Comparison of ENCODE assay signal across 13 mouse cellular contexts in genomic region chr8:79872416-79873077, GRCm38 (mm10).
"Had no signal": no experiment of that assay in that cellular context is flagged by ENCODE, and none has a peak within 500 bp of the region (broad histone marks: within the 10 kb centered on the region; RNA-seq: fewer than 3 reads in every experiment).

No protein-coding gene starts in this region.

- H3K4me3 ChIP-seq: liver, embryonic 15.5 days; midbrain, embryonic 12.5 days; neural tube, embryonic 13.5 days had no signal

- H3K9me3 ChIP-seq: liver, embryonic 15.5 days; midbrain, embryonic 12.5 days; neural tube, embryonic 13.5 days had no signal

- H3K4me1 ChIP-seq: liver, embryonic 15.5 days; midbrain, embryonic 12.5 days; neural tube, embryonic 13.5 days had no signal

- H3K27ac ChIP-seq: liver, embryonic 15.5 days; midbrain, embryonic 12.5 days; neural tube, embryonic 13.5 days; stomach, postnatal 0 days had no signal

- H3K27me3 ChIP-seq: liver, embryonic 15.5 days; midbrain, embryonic 12.5 days; neural tube, embryonic 13.5 days had no signal

- H3K4me2 ChIP-seq: liver, embryonic 11.5 days; liver, embryonic 15.5 days; midbrain, embryonic 12.5 days; neural tube, embryonic 13.5 days had no signal

- H3K9ac ChIP-seq: liver, embryonic 15.5 days; midbrain, embryonic 12.5 days; neural tube, embryonic 13.5 days had no signal

- DNase-seq: kidney, adult 8-10 months; kidney, postnatal 25 days; lung, adult 2 months; lung, postnatal 4 days; retina, postnatal 1 day; thymus, postnatal 14 days had no signal

- ATAC-seq: intestine, postnatal 0 days; lung, postnatal 0 days had no signal

- H3K36me3 ChIP-seq: liver, embryonic 15.5 days; midbrain, embryonic 12.5 days; neural tube, embryonic 13.5 days had no signal
